Mouse (Mus musculus): ENCODE results near the gene Gm27029. TPM values are rescaled to one million over a fixed set of nuclear protein-coding genes. Genes with fewer than 3 reads are reported as not detected.
A peak's percentile ranks its signal among the peaks of the same experiment; 100 is the strongest.

Gene Gm27029
- polyA plus RNA-seq, 1 experiment from 2014 or later, result 9.9 TPM

- Histone ChIP-seq H3K9me3 (no peaks in the 10 kb centered on the region), H3K4me2 (replicated peaks) (peak within 1 kb of the TSS; percentile 94), H3K27ac (peak within 1 kb of the TSS; percentile 66), H3K36me3 (0 out of 2 replicates have a peak, but pooled peaks cover 7% of the 10 kb centered on the region), H3K4me1 (peaks cover 30% of the 10 kb centered on the region), H3K27me3 (peaks cover 7% of the 10 kb centered on the region; the same call in 1 of the 2 replicates), H3K9ac (peak within 1 kb of the TSS; percentile 71), H3K4me3 (peak within 1 kb of the TSS; percentile 73)
- ATAC-seq (ENCODE audit: insufficient number of reproducible peaks, insufficient read depth, low FRiP score, low TSS enrichment), result no peak
- WGBS, result 2% methylated on average over 60 of the region's 60 CpGs
Measured at GRCm38 (mm10) chr11:101465869-101466551, 41.4 kb upstream of the Gm27029 start, which contains the start of gene Vat1. Gene Vat1 (minus strand): TSS chr11:101466230.

DNA sequence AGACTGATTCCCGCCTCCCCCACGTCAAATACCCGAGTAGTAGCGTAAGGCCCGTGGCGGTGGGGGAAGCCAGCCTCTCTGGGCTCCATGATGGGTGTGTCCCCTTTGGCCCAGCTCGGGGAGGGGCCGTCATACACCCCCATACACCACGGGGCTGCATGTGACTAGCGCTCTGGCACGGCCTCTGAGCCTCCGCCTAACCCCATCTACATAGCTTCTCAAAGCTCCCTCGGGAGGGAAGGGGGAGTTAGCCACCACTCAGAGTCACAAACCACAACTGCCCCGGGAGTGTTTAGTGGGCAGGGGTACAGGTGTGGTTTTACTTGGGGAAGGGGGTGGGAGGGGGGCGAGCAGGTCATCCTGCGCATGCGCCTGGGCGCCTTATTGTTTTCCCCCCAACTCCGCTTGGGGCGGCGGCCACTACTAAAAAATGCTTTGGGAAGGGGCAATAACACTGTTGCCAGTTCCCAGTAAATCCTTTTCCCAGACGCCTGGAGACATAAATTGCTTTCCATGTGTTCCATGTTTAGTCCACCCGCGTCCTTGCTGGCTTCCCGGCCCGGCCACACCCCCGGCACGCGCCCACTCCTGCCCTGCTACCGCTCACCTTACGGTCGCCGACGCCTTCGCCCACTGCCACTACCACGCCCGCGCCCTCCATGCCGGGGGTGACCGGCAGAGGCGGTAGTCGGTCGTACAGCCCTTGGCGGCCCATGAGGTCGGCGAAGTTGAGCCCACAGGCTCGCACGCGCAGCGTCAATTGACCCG lies 40.7 kb upstream of the Gm27029 start:
- Histone ChIP-seq H3K36me3 (peaks cover 11% of the 10 kb centered on the region), H3K4me3 (peak overlapping the region; percentile 73), H3K27me3 (peaks cover 4% of the 10 kb centered on the region; the same call in 1 of the 2 replicates), H3K4me1 (peaks cover 30% of the 10 kb centered on the region), H3K9ac (peak overlapping the region; percentile 71), H3K27ac (peak overlapping the region; percentile 66), H3K4me2 (replicated peaks) (peak overlapping the region; percentile 94), H3K9me3 (no peaks in the 10 kb centered on the region)
- ATAC-seq (ENCODE audit: insufficient number of reproducible peaks, insufficient read depth, low FRiP score, low TSS enrichment), result peak; percentile 55; the same call in 1 of the 2 replicates
- under 1% methylated on average over 45 of the region's 51 CpGs for WGBS

DNA sequence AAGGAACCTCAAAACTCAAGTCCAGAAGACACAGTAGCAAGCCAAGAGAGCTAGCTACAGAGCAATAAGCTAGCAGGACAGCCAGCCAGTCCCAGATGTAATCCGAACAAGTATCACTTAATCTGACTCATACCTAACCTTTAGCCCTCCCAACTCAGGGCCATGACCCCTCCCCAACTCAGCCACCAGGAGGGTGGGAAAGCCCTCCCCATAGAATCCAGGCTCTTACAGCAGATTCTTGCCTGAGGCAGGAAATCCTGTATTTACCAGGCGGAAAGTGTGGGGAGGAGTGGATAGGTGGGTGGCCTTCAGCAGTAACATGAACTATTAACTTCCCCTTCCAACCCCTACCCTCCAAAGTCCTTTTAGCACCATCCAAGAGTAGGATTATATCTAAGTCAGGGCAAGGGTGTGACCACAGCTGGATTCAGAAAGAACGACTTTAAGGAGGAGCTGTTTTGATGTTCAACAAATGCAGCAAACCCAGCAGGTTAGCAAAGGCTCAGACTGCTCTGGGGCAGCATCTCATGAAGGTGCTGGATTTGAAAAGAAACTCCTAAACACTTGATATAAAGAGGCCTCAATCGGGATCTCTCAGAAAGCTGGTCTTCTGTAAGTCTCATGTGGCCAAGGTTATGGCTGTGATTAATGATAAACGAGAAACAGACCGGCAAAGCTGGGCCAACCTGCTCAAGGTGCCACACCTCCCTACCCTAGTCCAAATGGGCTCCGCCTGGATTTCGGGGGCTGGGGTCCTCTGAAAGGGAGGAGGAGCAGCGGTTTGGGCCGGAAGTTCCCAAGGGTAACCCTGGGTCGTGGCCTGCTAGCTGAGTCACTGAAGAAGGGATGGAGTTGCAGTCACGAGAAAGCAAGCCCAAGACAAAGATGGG lies 39.9 kb upstream of the Gm27029 start, which contains the start of gene Rnd2:
Gene Rnd2, plus strand, starts transcription at position 789 of the 890 bp plus-strand sequence.
- Histone ChIP-seq H3K27me3 (no peaks in the 10 kb centered on the region), H3K4me3 (peak within 1 kb of the TSS; percentile 73), H3K9me3 (no peaks in the 10 kb centered on the region), H3K27ac (peak within 1 kb of the TSS; percentile 66), H3K4me1 (peaks cover 37% of the 10 kb centered on the region), H3K9ac (peak within 1 kb of the TSS; percentile 71), H3K4me2 (replicated peaks) (peak within 1 kb of the TSS; percentile 94), H3K36me3 (peaks cover 20% of the 10 kb centered on the region)
- 5% methylated on average over 12 of the region's 12 CpGs for WGBS
- no peak for ATAC-seq (ENCODE audit: insufficient number of reproducible peaks, insufficient read depth, low FRiP score, low TSS enrichment)

- H3K27me3 ChIP-seq, result no peaks in the 10 kb centered on the region
- H3K4me2 ChIP-seq (replicated peaks), result 0 out of 2 replicates have a peak overlapping the region, but pooled peaks have one; percentile 0
Measured at GRCm38 (mm10) chr11:101462583-101463440, 38.2 kb upstream of the Gm27029 start.

DNA sequence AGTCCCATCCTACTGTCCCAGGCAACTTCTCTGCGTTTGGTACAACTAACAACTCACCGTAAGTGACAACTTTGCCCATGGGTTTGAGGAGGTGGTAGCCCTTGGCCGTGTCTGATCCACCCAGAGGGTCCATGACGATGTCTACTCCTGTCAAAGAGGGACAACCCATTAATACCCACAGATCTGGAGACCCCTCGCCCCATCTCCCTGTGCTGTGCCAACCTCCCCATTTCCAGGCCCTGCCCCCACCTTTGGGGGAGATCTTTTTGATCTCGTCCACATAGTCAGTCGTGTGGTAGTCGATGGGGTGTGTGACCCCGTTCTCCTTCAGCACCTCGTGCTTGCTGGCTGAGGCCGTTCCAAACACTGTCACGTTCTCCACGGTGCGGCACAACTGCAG lies 37.5 kb upstream of the Gm27029 start:
- ATAC-seq (ENCODE audit: insufficient number of reproducible peaks, insufficient read depth, low FRiP score, low TSS enrichment), result no peak
- Histone ChIP-seq H3K36me3 (peaks cover 21% of the 10 kb centered on the region), H3K9me3 (no peaks in the 10 kb centered on the region), H3K27ac (no peak overlapping the region), H3K9ac (no peak overlapping the region), H3K4me2 (replicated peaks) (no peak overlapping the region), H3K27me3 (no peaks in the 10 kb centered on the region), H3K4me3 (no peak overlapping the region), H3K4me1 (peaks cover 35% of the 10 kb centered on the region)
- WGBS, result 84% methylated on average over 14 of the region's 14 CpGs

More at GRCm38 (mm10) chr11:101462583-101463440, 38.2 kb upstream of the Gm27029 start:
- Histone ChIP-seq H3K9me3 (no peaks in the 10 kb centered on the region), H3K4me3 (no peak overlapping the region), H3K27ac (no peak overlapping the region), H3K36me3 (peaks cover 21% of the 10 kb centered on the region), H3K4me1 (peaks cover 35% of the 10 kb centered on the region), H3K9ac (no peak overlapping the region)
- ATAC-seq (ENCODE audit: insufficient number of reproducible peaks, insufficient read depth, low FRiP score, low TSS enrichment), result no peak
- WGBS, result 23% methylated on average over 13 of the region's 13 CpGs

DNA sequence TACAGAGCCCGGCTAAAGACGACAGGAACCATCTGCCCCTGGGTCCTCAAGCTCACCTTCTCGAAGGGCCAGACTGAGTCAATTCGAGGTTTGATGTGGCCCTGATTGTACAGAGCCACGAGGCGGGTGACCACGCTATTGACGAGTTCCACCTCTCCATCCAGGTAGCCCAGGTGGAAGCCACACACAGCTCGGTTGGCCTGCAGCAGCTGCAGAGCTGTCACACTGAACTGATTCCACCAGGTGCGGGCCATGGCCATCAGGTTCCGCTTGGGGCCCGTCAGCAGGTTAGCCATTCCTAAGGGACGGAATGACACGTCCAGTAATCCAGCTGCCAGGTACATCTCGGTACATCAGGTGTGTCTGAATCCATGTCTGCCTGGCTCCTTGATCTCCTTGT lies 35.7 kb upstream of the Gm27029 start:
- Histone ChIP-seq H3K9me3 (no peaks in the 10 kb centered on the region), H3K27me3 (no peaks in the 10 kb centered on the region), H3K4me3 (no peak overlapping the region), H3K36me3 (peaks cover 21% of the 10 kb centered on the region), H3K9ac (no peak overlapping the region; the same call in 1 of the 2 replicates), H3K4me2 (replicated peaks) (no peak overlapping the region), H3K27ac (no peak overlapping the region), H3K4me1 (peaks cover 35% of the 10 kb centered on the region)
- WGBS, result 84% methylated on average over 15 of the region's 15 CpGs
- no peak for ATAC-seq (ENCODE audit: insufficient number of reproducible peaks, insufficient read depth, low FRiP score, low TSS enrichment)

- no peaks in the 10 kb centered on the region for H3K27me3 ChIP-seq
- no peak for ATAC-seq (ENCODE audit: insufficient number of reproducible peaks, insufficient read depth, low FRiP score, low TSS enrichment)
- no peak overlapping the region for H3K27ac ChIP-seq
- H3K36me3 ChIP-seq, result peaks cover 21% of the 10 kb centered on the region
- no peak overlapping the region for H3K9ac ChIP-seq
- no peak overlapping the region for H3K4me3 ChIP-seq
- H3K9me3 ChIP-seq, result no peaks in the 10 kb centered on the region
- peaks cover 35% of the 10 kb centered on the region for H3K4me1 ChIP-seq
- 27% methylated on average over 6 of the region's 6 CpGs for whole genome bisulfite sequencing
- no peak overlapping the region for H3K4me2 ChIP-seq (replicated peaks)
Measured at GRCm38 (mm10) chr11:101459716-101460115, 35.1 kb upstream of the Gm27029 start.

- no peaks in the 10 kb centered on the region for H3K9me3 ChIP-seq
- peaks cover 26% of the 10 kb centered on the region for H3K4me1 ChIP-seq
- H3K4me3 ChIP-seq, result no peak overlapping the region
- no peak overlapping the region for H3K4me2 ChIP-seq (replicated peaks)
- no peaks in the 10 kb centered on the region for H3K27me3 ChIP-seq
- WGBS, result 82% methylated on average over 12 of the region's 12 CpGs
- H3K9ac ChIP-seq, result no peak overlapping the region
- H3K27ac ChIP-seq, result no peak overlapping the region
- H3K36me3 ChIP-seq, result peaks cover 21% of the 10 kb centered on the region
- no peak for ATAC-seq (ENCODE audit: insufficient number of reproducible peaks, insufficient read depth, low FRiP score, low TSS enrichment)
Measured at GRCm38 (mm10) chr11:101458217-101458616, 33.6 kb upstream of the Gm27029 start.

DNA sequence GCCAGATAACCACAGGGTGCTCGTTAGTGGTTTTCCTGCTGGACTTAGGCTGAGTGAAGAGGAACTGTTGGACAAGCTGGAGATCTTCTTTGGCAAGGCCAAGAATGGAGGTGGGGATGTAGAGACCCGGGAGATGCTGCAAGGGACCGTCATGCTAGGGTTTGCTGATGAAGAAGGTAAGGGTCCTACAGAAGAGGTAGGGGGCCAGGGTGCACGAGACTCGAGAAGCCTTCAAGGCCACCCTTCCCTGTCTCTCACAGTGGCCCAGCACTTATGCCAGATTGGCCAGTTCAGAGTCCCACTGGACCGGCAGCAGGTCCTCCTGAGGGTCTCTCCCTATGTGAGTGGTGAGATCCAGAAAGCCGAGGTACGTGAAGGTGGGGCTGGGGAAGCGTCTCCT lies 33.0 kb upstream of the Gm27029 start:
- ATAC-seq (ENCODE audit: insufficient number of reproducible peaks, insufficient read depth, low FRiP score, low TSS enrichment), result no peak
- Histone ChIP-seq H3K9ac (no peak overlapping the region), H3K27me3 (no peaks in the 10 kb centered on the region), H3K4me2 (replicated peaks) (no peak overlapping the region), H3K4me1 (peaks cover 20% of the 10 kb centered on the region), H3K4me3 (no peak overlapping the region), H3K36me3 (peaks cover 21% of the 10 kb centered on the region), H3K9me3 (no peaks in the 10 kb centered on the region), H3K27ac (no peak overlapping the region)
- 88% methylated on average over 9 of the region's 9 CpGs for WGBS

DNA sequence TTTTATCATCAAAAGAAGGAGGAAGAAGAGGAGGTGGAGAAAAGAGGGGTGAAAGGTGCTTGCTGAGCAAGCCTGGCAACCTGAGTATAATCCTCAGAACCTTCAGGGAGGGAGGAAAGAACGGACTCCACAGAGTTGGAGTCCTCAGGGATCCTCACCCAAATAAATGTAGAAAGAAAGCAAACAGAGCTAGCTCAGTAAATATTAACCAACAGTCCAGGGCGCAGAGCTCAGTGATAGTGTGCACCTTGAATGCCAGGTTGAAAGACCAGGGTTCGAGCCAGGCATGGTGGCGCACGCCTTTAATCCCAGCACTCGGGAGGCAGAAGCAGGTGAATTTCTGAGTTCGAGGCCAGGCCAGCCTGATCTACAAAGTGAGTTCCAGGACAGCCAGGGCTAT lies 31.0 kb upstream of the Gm27029 start:
- ATAC-seq (ENCODE audit: insufficient number of reproducible peaks, insufficient read depth, low FRiP score, low TSS enrichment), result no peak
- no peaks in the 10 kb centered on the region for H3K9me3 ChIP-seq
- peaks cover 16% of the 10 kb centered on the region; the same call in 1 of the 2 replicates for H3K4me1 ChIP-seq
- H3K27me3 ChIP-seq, result no peaks in the 10 kb centered on the region
- no peak overlapping the region for H3K4me3 ChIP-seq
- H3K36me3 ChIP-seq, result peaks cover 13% of the 10 kb centered on the region
- 85% methylated on average over 7 of the region's 7 CpGs for WGBS
- H3K9ac ChIP-seq, result no peak overlapping the region
- H3K27ac ChIP-seq, result no peak overlapping the region
- no peak overlapping the region for H3K4me2 ChIP-seq (replicated peaks)
